Mouse (Mus musculus) liver, embryonic 11.5 days (tissue): ENCODE results near the gene Rnf43. TPM values are rescaled to one million over a fixed set of nuclear protein-coding genes. Genes with fewer than 3 reads are reported as not detected.

Experiments used
- ATAC-seq: fragments of 200-750 bp; cut with Nextera tagmentation; replicated peaks from 2 replicates; pipeline ENCODE4 v1.8.0; 2017; ENCODE audit warnings: moderate number of reproducible peaks, mild to moderate bottlenecking, moderate TSS enrichment, moderate library complexity; ENCODE audit not compliant: low FRiP score
- DNase-seq: peaks from one replicate; pipeline ENCODE4 v3.0.0-alpha.2; 2017; ENCODE audit warnings: low spot score
- H3K27ac ChIP-seq: fragments of 300-500 bp; sonication (generic); 2 replicates; pipeline ENCODE4 v1.5.1; 2014; ENCODE audit warnings: mild to moderate bottlenecking, low read depth, low read length, control low read depth
- H3K27me3 ChIP-seq: fragments of 300-500 bp; sonication (generic); replicated peaks from 2 replicates; pipeline ENCODE4 v1.6.1; 2014; ENCODE audit warnings: low read length, mixed read lengths; ENCODE audit not compliant: control insufficient read depth, insufficient read depth
- H3K36me3 ChIP-seq: fragments of 300-500 bp; sonication (generic); 2 replicates; pipeline ENCODE4 v1.6.1; 2014; ENCODE audit warnings: mild to moderate bottlenecking, low read length, moderate library complexity, mixed read lengths; ENCODE audit not compliant: control insufficient read depth, insufficient read depth
- H3K4me1 ChIP-seq: fragments of 300-500 bp; sonication (generic); replicated peaks from 2 replicates; pipeline ENCODE4 v1.6.1; 2014; ENCODE audit warnings: low read length, mixed read lengths; ENCODE audit not compliant: control insufficient read depth, insufficient read depth
- H3K4me2 ChIP-seq: fragments of 300-500 bp; sonication (generic); 2 replicates; pipeline ENCODE4 v1.6.1; 2014; ENCODE audit warnings: mild to moderate bottlenecking, control low read depth, moderate library complexity
- H3K4me3 ChIP-seq: fragments of 300-500 bp; sonication (generic); 2 replicates; pipeline ENCODE4 v1.5.1; 2014; ENCODE audit warnings: low read depth, low read length, control low read depth
- H3K9ac ChIP-seq: fragments of 300-500 bp; sonication (generic); 2 replicates; pipeline ENCODE4 v1.6.1; 2014; ENCODE audit warnings: low read depth, low read length, control low read depth
- H3K9me3 ChIP-seq: fragments of 300-500 bp; sonication (generic); 2 replicates; pipeline ENCODE4 v1.6.1; 2016; ENCODE audit warnings: low read length, inconsistent platforms, mixed read lengths; ENCODE audit not compliant: control insufficient read depth
- WGBS: fragments of 180-500 bp; shearing (Covaris S2); extraction: QIAGEN DNeasy Blood & Tissue Kit; methylation state at CpG from one replicate; pipeline ENCODE4 v1.1.7; 2014; 5-methylcytosine and 5-hydroxymethylcytosine counted together
- polyA plus RNA-seq: library from polyadenylated mRNA; unstranded; fragments of >200 nt; fragmentation: Nextera tagmentation; extraction: Ambion mirVana; gene quantifications from 2 replicates; pipeline ENCODE4 v1.2.1, GENCODE M21; 2014

The Rnf43 gene
- polyA plus RNA-seq, 1 experiment from 2014 or later: 10.0 TPM

DNA sequence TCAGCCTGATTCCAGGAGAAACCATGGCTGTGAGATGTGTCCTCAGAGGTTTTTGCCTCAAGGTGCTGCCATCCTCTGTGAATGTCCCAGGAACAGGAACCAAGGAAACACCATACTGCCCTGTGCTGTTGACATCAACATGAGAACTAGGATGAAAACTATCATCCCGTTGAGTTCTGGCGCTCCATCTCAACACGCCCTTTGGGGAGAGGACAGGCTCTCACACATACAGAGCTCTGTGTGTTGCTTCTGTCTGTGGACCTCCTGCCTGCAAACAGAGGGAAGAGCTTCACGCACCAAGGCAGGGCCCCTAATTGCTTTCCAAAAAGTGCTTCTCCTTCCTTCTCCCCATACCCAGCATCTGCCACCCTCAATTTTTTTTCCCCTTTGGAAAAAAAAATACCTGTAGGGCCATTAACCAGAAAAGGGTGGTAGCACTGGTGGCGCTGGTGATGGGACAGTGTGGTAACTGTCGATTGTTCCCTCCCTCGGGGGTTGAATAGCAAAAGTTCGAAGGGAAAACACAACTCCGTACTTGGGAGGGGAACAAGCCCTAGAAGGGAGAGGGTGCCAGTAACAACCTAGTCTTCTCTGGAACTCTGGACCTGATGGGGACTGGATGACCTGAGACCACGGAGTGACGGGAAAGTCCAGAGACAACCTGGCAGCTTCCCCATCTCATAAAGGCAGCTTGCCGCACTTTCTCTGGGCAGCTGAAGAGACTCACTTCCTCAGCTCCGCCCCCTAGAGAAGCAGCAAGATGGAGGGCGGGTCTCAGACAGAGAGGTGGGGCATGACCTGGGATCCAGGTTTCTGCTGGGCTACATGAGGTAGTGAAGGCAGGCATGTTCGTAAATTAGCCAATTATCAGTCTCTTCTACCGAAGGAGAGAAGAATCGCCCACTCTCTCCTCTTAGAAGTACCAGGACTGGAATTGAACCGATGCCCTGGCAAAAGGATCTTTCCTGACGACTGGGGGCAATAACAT, 85.9 kb downstream of the Rnf43 start:
- H3K4me3 ChIP-seq: peak overlapping the region; percentile 31
- H3K27ac ChIP-seq: peak overlapping the region; percentile 100
- peaks cover 38% of the 10 kb centered on the region for H3K4me1 ChIP-seq
- H3K9ac ChIP-seq: peak overlapping the region; percentile 66
- ATAC-seq: peak; percentile 60
- no peaks in the 10 kb centered on the region for H3K9me3 ChIP-seq
- DNase-seq: no peak
- 20% methylated on average over 19 of the region's 19 CpGs for WGBS
- H3K27me3 ChIP-seq: no peaks in the 10 kb centered on the region
- peak overlapping the region; percentile 82 for H3K4me2 ChIP-seq
- peaks cover 19% of the 10 kb centered on the region for H3K36me3 ChIP-seq

GRCm38 (mm10) chr11:87749192-87750042, 86.9 kb downstream of the Rnf43 start:
- peaks cover 45% of the 10 kb centered on the region for H3K4me1 ChIP-seq
- H3K36me3 ChIP-seq: peaks cover 11% of the 10 kb centered on the region
- no peaks in the 10 kb centered on the region for H3K27me3 ChIP-seq
- H3K4me2 ChIP-seq: peak overlapping the region; percentile 82
- DNase-seq (peak; percentile 80), ATAC-seq (peak; percentile 85)
- peak overlapping the region; percentile 66 for H3K9ac ChIP-seq
- 21% methylated on average over 18 of the region's 18 CpGs for WGBS
- H3K27ac ChIP-seq: peak overlapping the region; percentile 100
- no peaks in the 10 kb centered on the region for H3K9me3 ChIP-seq
- peak overlapping the region; percentile 31 for H3K4me3 ChIP-seq

- peak; percentile 53 for DNase-seq
- no peaks in the 10 kb centered on the region for H3K27me3 ChIP-seq
- no peaks in the 10 kb centered on the region for H3K9me3 ChIP-seq
- peak overlapping the region; percentile 82 for H3K4me2 ChIP-seq
- H3K27ac ChIP-seq: peak overlapping the region; percentile 100
- WGBS: 37% methylated on average over 11 of the region's 11 CpGs
- H3K4me1 ChIP-seq: peaks cover 49% of the 10 kb centered on the region
- H3K36me3 ChIP-seq: peaks cover 6% of the 10 kb centered on the region
- H3K4me3 ChIP-seq: peak overlapping the region; percentile 31
- peak overlapping the region; percentile 66 for H3K9ac ChIP-seq
- peak; percentile 59 for ATAC-seq
Measured at GRCm38 (mm10) chr11:87750043-87750421, 87.5 kb downstream of the Rnf43 start.

DNA sequence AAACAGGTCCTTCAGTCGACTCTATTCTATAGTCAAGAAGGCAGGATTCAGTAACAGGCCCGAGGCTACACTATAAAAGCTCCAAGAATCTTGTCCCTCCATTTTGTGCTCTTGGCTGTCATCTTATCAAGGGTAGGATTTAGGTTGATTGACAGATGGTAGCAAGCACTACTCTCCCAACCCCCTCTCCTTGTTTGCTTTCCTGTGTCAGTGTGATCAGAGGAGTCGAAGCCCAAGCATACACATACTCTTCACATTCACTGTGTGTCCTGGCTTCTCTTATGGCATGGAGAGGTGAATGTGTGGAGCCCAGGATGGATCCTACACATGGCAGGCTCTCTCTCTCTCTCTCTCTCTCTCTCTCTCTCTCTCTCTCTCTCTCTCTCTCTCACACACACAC, 88.0 kb downstream of the Rnf43 start:
- H3K9me3 ChIP-seq: no peaks in the 10 kb centered on the region
- no peak for ATAC-seq
- H3K9ac ChIP-seq: peak overlapping the region; percentile 66
- peaks cover 49% of the 10 kb centered on the region for H3K4me1 ChIP-seq
- 28% methylated on average over 3 of the region's 3 CpGs for WGBS
- no peaks in the 10 kb centered on the region for H3K27me3 ChIP-seq
- DNase-seq: no peak
- peaks cover 1% of the 10 kb centered on the region; the same call in 1 of the 2 replicates for H3K36me3 ChIP-seq
- H3K4me3 ChIP-seq: peak overlapping the region; percentile 31
- H3K4me2 ChIP-seq: peak overlapping the region; percentile 82
- H3K27ac ChIP-seq: peak overlapping the region; percentile 100

DNA sequence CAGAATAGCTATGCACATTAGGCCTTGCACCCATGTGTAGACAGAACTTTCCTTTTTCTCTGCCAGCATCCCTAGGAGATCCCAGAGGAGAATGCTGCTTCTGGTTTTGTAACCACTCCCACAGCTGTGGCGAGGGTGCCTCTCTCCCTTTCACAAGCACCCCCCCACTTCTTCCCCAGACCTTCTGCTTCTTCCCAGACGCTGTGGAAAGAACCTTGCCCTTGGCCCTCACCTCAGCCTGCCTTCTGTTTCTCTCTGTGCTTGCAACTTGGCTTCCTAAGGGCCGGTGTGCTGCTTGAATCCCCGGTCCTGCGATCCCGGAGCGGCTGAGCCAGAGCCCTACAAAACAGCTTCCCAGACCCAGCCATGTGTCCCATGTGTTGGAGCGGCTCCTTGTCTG, 88.5 kb downstream of the Rnf43 start:
- H3K9ac ChIP-seq: peak overlapping the region; percentile 66
- H3K4me1 ChIP-seq: peaks cover 49% of the 10 kb centered on the region
- DNase-seq (peak; percentile 43), ATAC-seq (no peak)
- H3K27me3 ChIP-seq: no peaks in the 10 kb centered on the region
- 51% methylated on average over 8 of the region's 8 CpGs for WGBS
- H3K4me2 ChIP-seq: peak overlapping the region; percentile 82
- no peaks in the 10 kb centered on the region; the same call in 1 of the 2 replicates for H3K36me3 ChIP-seq
- no peaks in the 10 kb centered on the region for H3K9me3 ChIP-seq
- peak overlapping the region; percentile 31 for H3K4me3 ChIP-seq
- peak overlapping the region; percentile 100 for H3K27ac ChIP-seq

- peak; percentile 52 for DNase-seq
- Histone ChIP-seq H3K27me3 (no peaks in the 10 kb centered on the region), H3K4me2 (peak overlapping the region; percentile 82), H3K27ac (peak overlapping the region; percentile 100), H3K36me3 (peaks cover 3% of the 10 kb centered on the region; the same call in 1 of the 2 replicates), H3K9ac (peak overlapping the region; percentile 66), H3K4me3 (peak overlapping the region; percentile 31), H3K4me1 (peaks cover 49% of the 10 kb centered on the region), H3K9me3 (no peaks in the 10 kb centered on the region)
- WGBS: 29% methylated on average over 4 of the region's 4 CpGs
- ATAC-seq: peak; percentile 16
Measured at GRCm38 (mm10) chr11:87751491-87751966, 89.0 kb downstream of the Rnf43 start.

GRCm38 (mm10) chr11:87752307-87752706, 89.8 kb downstream of the Rnf43 start:
- Histone ChIP-seq H3K27ac (peak overlapping the region; percentile 100), H3K9ac (peak overlapping the region; percentile 66), H3K4me3 (peak overlapping the region; percentile 31), H3K9me3 (no peaks in the 10 kb centered on the region), H3K27me3 (no peaks in the 10 kb centered on the region), H3K4me2 (peak overlapping the region; percentile 82), H3K36me3 (peaks cover 10% of the 10 kb centered on the region; the same call in 1 of the 2 replicates), H3K4me1 (peaks cover 49% of the 10 kb centered on the region)
- DNase-seq (no peak), ATAC-seq (no peak)
- WGBS: 43% methylated on average over 1 of the region's 1 CpGs

DNA sequence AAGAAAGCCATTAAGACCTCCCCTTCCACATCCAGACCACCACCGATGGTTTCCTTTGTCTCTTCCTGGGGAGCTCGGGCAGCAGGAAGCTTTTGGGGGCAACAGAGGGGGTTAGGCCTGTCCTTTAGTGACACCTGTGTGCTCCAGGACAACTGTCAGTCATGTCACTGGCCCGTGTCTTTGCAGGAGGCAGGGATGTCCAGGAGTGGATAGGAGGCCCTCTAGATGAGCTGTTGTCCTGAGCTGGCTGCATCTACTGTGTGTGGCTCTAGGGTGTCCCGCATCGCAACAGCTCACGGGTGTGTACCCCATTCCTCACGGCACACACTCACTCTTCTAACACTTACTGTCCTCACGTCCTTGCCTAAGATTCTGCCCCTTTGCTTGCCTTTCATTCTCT, 90.7 kb downstream of the Rnf43 start:
- WGBS: 53% methylated on average over 8 of the region's 8 CpGs
- Histone ChIP-seq H3K4me3 (peak overlapping the region; percentile 90; the same call in 1 of the 2 replicates), H3K27ac (peak overlapping the region; percentile 100), H3K9me3 (no peaks in the 10 kb centered on the region), H3K4me1 (peaks cover 42% of the 10 kb centered on the region), H3K4me2 (peak overlapping the region; percentile 67), H3K27me3 (no peaks in the 10 kb centered on the region), H3K9ac (peak overlapping the region; percentile 99), H3K36me3 (peaks cover 10% of the 10 kb centered on the region; the same call in 1 of the 2 replicates)
- no peak for ATAC-seq
- DNase-seq: peak; percentile 34
